Mouse (Mus musculus) cerebellum, adult 11 months (tissue): ENCODE results near the gene Tnfrsf13b.

ENCODE experiments used
- DNase-seq: peaks from one replicate; pipeline ENCODE4 v3.0.0; 2022

Tnfrsf13b gene

DNA sequence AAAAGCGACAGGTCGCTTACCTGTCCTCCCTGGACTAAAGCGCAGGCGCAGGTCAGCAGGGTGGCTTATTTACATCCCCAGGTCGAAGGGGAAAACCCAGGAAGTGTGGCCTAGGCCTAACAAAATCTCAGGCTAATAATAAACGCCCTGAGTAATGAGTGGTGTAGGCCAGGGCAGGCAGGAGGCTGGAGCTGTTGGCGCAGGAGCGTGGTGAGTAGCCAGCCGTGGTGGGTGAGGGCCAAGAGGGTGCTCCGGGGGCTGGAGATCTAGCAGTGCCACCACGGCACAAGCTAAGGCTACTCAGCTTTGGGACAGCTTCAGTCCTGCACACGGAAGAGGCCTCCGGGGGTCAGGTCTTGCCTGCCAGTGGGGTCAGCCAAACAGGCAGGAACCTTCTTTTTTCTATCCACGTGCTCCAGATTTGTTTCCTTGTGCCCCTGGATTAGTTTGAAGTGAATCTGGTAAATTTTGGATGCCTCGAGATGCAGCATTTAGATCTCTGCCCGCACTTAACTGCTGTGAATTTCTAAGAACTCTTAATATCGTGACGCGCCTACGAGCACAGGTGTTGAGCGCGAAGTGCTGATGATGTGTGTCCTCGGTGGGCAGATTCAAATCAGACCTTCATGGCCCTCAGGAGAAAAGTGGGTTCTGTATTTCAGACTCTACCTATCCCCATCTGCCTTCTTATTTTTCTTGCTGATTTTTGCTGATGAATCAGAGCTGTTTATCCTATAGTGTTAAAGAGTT lies at the start of gene Tnfrsf13b:
TSS of gene Tnfrsf13b (plus strand) at position 150 of the 750 bp plus-strand sequence.
- no peak for DNase-seq

DNA sequence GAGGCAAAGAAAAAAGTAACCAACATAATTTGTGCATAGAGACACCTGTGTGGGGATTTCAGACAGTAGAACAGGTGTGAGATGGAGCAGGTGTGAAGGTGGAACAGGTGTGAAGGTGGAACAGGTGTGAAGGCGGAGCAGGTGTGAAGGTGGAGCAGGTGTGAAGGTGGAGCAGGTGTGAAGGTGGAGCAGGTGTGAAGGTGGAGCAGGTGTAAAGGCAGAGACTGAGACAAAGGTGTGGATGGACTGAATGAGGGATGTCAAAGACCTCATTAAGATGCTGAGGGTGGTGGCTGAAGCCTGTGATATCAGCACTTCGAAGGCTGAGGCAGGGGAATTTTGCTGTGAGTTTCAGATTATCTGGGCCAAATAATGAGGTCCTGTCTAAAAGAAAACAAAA lies 44.9 kb upstream of the Tnfrsf13b start:
- DNase-seq: no peak

DNA sequence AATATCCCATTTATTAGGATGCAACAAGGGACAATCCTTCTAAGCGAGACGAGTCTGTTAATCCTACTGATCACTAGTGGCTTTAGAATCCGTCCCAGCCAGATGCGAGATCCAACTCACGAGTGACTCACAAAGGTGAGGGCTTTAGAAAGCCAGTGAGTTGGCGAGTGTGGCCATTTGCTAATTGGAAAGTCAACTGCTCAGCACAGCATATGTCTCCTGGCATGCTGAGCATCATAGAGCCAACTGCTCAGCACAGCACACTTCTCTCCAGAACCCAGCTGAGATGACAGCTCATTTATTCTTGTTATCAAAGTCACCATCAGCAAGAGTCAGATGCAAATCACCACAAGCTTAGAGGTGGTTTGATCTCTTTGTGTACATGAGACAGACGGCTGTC lies 36.4 kb upstream of the Tnfrsf13b start:
- DNase-seq: no peak

DNA sequence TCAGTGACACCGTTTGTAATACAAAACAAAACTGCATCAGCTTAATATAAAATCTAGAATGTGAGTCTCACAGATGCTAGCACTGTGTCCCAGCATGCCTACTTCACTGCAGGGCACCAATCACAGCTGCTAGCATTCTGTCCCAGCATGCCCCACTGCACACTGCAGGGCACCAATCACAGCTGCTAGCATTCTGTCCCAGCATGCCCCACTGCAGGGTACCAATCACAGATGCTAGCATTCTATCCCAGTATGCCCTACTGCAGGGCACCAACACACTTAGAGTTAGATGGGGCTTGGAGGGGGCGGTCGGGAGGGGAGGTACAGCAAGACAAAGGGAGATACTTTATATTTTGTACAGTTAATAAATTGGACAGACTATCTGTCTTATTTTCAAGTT lies 35.4 kb upstream of the Tnfrsf13b start:
- no peak for DNase-seq

DNA sequence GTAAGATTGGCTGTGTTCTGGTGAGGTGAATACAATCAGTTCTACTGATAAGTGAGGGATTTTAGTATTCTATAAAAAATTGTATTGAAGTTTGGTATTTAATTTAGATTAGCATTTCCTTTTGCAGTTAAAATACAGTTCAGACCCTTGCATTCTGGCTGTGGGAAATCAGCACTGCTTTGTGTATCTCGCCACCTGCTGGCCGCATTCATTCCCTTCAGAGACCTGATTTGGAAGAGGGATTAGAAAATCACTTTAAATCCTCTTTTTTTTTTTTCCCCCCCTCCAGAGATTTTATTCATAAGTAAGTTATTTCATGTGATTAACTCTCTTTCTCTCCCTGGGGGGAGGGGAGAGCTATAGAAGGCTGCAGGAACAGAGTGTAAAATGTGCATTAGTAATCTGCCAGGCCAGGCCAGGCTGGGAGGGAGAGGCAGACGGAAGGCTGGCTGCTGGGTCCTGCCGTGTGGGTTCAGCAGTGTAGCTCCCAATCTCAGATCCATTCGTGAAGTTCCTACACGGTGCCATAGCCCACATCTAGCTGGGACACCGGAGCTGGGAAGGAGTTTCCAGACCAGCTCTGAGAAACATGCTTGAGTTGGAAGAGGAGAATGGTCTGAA lies 34.8 kb upstream of the Tnfrsf13b start:
- DNase-seq: peak; percentile 76

DNA sequence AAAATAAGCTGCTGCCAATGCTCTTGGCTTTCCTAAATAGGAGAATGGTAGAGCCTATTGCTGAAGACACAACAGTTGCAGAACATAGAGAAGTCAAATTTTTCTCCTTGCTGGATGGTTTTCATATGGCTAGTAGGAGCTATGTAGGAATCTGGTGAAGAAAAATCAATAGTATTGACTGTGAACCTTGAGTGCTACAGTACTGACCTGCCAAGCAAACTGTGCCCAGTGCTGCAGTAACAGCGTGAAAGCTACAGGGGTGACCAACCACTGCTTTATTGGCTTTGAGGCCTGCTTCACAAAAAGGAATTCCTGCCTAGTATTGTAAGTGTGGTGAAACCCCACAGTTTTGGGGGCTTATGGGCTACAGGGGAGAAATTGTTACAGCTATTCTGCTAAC lies 28.5 kb upstream of the Tnfrsf13b start:
- DNase-seq: no peak

DNA sequence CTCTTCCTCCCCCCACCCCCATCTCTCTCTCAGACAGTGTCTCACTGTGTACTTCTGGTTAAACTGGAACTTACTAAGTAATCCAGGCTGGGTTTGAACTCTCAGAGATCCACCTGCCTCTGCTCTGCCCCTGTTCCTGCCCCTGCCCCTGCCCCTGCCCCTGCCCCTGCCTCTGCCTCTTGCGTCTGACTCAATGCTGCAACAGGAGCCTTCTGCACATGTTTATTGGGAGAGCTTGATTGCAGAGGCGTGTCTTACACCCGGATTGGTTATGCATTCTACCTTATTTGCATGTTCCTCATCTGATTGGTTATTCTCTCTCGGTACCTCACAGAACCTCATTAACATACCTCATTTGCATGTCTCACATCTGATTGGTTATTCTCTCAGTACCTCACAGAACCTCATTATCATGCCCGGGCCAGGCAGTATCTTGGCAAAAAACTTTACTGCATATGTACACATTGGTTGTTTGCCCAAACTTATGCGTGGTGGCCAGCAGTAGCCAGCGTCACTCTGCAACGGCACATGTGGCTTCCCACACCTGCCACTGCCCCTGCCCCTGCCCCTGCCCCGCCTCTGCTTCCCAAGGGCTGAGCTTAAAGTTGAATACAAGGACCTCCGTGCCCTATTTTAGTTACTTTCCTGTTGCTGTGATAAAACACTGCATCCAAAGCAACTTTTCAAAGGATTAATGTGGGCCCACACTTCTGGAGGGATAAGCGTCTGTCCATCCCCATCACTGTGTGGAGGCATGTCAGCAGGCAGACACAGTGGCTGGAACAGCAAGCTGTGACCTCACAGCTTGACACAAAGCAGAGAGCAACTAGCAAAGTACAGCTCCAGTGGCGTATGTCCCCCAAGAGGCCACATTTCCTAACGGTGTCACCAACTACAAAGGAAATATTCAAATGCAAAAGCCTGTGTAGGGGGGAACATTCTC lies 23.9 kb upstream of the Tnfrsf13b start:
- DNase-seq: no peak

DNA sequence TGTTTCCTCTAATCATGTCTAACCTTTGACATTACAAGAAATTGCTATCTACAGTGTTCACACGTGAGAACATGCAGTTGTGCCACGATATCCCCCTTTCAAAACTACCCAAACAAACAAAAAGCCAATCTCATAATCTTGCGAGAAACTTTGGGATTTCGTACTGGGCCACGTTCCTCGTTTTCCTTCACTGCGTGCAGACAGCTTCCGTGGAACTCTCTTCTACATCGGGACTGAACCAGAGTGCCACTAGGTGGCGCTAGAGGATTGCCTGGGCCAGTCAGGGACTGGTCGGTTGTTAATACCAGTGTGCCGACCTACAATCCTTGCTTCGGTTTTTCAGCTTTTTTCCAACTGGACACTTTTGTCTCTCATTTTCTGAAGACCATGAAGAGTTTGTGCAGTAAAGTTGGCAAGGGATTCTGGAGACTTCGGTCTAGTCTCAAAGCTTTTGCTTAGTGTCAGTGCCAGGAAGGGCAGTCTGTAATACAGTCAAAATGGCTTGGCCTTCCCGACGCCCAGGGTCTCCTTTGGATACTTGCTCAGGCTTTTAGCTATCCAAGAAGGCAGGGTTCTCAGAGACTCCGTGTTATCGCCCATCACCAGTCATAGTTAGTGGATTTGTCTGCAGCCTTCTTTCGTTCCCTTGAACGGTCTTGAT lies 22.2 kb upstream of the Tnfrsf13b start:
- peak; percentile 82 for DNase-seq

DNA sequence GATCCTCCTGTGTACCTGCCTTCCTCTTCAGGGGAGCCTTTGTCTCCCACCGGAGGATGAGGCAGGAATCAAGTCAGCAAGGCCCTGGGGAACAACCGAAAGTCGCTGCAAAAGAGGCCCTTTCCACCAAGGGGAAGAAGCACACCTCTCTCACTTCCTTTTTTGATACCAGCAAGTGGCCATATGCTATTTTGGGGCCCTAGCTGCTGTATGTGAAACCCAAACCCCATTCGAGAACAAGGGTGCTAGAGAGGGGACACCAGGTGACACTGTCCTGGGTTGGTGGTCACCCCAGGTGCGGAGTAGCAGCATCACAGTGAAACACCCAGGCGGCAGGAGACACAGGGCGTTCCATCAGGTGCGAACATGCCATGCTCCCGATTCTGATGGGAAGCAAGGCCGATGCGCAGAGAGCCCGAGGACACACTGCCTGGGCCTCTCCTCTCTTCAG lies 17.6 kb upstream of the Tnfrsf13b start:
- DNase-seq: no peak

DNA sequence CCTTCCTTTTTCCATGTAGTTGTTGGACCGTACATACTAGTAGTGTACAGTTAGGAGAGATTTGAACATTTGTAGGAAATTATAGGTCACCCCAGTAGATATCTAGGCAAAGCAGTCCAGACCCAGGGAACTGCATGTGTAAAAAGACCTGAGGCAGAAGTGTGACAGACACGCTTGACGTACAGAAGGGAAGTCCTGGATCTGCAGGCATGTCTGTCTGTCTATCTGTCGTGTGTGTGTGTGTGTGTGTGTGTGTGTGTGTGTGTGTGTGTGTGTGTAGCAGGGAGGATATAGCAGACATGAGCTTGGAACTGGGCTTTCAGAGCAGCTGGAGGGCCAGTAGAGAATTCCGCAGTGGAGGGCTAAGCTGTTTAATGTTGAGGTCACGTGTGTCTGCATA lies 16.8 kb upstream of the Tnfrsf13b start:
- no peak for DNase-seq

DNA sequence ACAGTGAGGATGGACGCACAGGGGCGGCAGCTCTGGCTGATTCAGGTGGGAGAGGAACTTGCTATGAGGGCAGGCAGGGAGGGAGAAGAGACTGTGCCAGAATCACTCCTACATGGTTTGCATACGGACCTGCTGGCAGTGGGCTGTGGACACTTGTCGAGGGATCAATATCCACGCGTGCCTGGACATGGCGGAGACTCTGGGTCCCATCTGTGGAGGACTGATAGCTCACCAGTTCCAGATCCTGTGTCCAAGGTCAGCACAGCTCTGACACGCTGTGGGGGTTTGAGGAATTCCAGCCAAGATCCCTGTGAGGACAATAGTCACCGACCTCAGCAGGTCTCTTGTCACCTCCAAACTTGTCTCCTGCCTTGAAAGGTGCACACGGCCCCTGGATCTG lies 16.4 kb upstream of the Tnfrsf13b start:
- no peak for DNase-seq

DNA sequence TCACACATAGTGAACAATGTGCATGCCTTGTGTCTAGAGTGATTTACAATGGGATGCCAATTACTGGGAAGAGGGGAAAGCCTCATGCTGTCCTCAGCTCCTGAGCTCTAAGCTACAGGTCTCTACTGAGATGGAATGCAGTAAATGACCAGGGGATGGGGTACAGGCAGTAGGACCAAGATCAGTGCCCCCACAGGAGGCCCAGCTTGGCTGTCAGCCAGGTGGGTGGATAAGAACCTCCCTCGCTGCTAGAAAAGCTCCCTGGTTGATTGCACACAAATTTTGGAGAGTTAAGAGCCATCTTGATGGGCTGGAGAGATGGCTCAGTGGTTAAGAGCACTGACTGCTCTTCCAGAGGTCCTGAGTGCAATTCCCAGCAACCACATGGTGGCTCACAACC lies 15.6 kb upstream of the Tnfrsf13b start:
- no peak for DNase-seq

DNA sequence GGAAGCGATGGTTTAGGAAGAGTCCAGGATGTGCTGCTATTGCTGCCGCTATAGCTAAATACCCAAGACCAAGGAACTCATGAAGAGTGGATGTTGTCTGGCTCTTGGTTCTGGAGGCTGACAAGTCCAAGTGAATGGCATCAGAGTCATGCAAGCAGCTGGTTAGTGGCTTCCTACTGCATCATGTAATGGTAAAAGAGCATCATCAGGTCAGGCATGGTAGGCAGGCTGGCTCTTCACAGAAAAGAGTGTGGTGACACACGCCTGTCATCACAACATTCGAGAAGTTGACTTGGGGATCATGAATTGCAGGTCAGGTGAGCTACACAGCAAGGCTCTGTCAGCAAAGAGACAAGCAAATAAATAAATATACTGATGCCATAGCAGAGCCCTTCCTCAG lies 15.1 kb upstream of the Tnfrsf13b start:
- DNase-seq: no peak

DNA sequence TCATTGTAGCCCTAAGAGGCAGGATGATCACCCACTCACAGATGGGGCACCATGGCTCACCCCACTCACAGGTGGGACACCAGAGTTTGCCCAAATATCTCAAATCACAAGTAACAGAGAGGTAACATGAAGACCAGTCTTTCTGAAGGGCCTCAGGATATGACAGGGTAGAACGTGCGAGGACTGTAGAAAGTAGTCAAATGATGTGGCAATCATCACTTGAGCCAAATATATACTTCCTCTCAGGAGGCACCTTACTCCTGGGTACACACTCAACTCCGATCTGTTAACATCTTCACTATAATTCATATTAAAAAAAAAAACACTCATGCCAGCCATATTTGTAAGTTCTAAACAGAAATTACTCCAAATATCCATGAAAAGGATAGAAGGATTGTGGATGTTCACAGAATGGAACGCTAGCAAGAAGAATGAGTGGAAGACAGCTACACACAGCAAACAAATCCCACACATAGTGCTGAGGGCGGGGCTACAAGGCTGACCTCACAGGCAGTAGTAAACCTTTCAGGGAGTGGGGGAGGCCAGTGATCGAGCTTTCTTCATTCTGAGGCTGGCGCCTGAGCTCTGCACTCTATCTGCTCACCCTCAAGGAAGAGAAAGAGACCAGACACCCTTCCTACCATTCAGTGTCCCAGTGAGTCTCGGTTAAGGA lies 14.1 kb upstream of the Tnfrsf13b start:
- no peak for DNase-seq

DNA sequence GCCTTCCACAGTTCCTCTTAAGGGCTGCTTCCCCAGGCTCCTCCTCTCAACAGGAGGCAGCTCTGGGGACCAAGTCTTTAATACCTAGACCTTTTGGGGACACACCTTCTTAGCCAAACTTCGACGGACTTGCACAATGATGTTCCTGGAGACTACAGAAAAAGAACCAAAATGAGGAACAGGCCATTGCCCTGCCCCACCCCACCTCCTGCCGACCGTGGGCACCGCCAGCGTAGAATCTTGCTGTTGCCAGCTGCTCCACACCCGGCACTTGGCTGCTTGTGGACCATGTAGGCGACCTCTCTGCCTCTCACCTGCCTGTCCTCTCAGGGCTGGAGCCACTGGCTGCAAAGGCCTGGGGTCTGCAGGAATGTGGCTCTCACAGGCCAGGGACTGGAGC lies 10.3 kb upstream of the Tnfrsf13b start:
- DNase-seq: no peak

DNA sequence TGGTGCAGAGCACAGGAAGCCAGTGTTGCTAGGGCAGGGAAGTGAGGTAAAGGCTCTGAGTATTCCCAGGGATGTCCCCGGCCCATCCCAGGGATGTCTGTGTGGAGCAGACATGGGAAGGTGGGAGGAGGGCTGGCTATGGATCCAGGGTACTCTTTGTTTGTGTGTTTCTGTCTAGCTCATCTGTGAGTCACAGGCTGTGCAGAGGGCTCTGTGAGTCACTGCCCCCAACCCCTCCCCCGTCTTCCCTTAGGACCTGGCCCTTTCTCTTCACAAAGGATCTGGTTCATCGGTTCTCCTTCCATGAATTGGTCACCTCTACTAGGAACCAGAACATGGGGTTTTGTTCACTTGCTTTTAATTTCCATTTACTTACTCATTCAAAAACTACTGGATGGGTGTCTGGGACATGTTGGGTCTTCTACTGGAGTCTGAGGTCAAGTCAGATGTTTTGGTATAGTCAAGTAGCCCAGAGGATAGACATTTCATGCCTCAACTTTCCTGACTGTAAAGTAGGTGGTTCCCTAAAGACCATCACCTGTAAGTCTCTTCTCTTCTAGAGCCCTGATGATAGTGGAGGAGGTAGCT lies 6.5 kb upstream of the Tnfrsf13b start:
- DNase-seq: no peak

DNA sequence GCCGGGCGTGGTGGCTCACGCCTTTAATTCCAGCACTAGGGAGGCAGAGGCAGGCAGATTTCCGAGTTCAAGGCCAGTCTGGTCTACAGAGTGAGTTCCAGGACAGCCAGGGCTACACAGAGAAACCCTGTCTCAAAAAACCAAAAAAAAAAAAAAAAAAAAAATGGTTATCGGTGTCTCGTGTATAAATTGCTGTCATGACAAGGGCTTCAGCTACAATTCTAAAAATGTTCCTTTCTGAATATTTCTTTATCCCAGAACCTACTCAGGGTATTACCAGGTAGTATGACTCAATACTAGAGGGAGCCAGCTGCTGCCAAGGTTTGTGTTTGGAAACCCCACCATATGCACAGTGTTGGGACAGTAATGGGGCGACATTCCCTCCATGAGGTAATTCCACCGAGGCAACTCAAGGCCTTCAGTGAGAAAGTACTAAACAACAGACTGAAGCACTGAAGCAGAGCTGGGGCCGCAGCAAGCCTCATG lies 4.2 kb upstream of the Tnfrsf13b start:
- no peak for DNase-seq

DNA sequence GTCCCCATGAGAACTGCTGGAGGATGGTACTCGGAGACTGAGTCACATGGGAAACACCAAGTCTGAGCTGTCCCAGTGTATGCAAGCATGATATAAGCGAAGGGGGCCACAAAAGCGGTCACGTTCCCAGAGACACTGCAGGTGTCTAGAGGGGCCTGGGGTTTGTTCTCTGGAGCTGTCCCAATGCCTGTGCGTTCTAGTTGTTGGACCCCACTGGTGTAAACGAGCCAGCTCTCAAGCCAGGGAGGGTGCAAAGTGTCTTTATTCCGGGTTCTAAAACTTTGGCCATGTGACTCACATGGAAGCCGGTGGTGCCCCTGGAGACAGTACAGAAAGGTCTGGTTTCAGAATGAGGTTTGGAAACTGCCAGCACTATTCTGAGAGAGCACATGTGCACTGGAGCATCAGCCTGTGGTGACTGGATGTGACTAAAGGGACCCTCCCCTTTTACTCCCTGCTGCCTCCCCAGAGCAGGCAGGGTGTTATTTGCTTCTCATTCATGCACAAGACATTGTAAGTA lies 3.7 kb upstream of the Tnfrsf13b start:
- DNase-seq: no peak

DNA sequence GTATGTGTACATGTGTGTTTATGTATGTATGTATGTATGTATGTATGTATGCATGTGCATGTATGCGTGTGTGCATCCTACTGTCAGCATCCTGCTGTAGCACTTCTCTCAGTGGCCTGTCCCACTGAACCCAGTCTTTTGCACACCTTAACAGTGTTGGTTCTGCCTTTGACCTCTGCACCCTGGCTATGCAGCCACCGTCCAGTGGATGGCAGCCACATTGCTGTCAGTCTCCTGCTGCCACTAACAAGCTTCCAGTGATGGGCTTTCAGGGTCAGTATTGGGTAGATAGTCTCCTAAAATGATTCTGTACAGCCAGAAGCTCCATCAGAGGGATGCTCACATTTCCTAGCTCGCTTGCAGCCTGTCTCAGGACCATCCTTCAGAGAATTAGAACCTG lies 2.7 kb upstream of the Tnfrsf13b start:
- no peak for DNase-seq

DNA sequence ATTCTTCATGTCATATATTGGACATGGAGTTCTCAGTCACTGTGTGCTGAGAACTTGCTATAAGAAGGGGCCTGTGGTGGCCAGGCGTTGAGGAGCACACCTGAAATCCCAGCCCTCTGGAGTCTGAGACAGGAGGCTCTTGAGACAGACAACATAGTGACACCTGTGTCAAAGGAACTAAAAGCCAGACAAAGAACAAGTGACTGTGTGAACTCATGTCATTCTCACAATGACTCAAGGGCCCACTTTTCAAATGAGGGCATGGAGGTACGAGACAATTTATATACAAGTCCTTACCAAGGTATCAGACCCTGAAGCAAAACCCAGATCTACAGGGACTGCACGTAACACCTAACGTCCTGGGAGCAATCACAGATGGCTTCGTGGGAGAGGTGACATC lies 585 bp upstream of the Tnfrsf13b start:
- DNase-seq: no peak

DNA sequence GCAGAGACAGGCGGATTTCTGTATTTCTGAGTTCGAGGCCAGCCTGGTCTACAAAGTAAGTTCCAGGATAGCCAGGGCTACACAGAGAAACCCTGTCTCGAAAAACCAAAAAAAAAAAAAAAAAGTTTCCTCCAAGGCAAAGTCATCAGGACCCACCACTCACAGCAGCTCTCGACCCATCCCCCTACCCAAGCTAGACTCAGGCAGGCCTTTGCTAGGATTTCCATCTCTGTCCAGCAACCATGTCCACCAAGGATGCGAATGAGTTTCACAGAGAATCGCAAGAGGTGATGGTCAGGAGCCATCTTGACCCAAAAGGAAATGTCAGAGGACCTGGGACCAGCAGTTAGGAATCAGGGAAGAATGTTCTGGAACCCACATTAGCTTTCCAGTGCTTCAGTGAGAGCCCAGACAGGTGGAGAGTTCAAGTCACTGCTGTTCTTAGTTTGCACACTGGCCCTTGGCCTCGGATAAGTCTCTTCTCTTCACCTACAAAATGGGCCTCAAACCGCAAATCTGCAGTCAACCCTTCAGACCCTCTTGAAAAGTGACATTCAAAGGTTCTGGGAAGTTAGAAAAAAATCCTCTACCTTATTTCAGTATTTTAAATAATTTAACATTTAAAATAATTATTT lies 983 bp downstream of the Tnfrsf13b start:
- no peak for DNase-seq
